Mouse (Mus musculus) layer of hippocampus, adult 2 months (tissue): Measurements from ENCODE around the gene Tob1. TPM values are rescaled to one million over a fixed set of nuclear protein-coding genes. Genes with fewer than 3 reads are reported as not detected.

Experiments used
- DNase-seq, 2 experiments: peaks; one replicate each; pipeline ENCODE4 v3.0.0; 2022; ENCODE audit warnings: low spot score in 2 of 2
- H3K27ac ChIP-seq: fragments of 200-600 bp; 2 replicates; pipeline ENCODE4 v1.8.1; 2022
- H3K4me3 ChIP-seq: fragments of 200-600 bp; 2 replicates; pipeline ENCODE4 v1.8.1; 2022; ENCODE audit warnings: mild to moderate bottlenecking
- CTCF ChIP-seq: fragments of 200-600 bp; conservative IDR thresholded peaks from 2 replicates; pipeline ENCODE4 v1.8.1; 2022; ENCODE audit warnings: antibody characterized with exemption, mild to moderate bottlenecking, moderate library complexity
- total RNA-seq, 2 experiments: library from RNA; stranded (reverse); gene quantifications; 2 replicates each; pipeline ENCODE4 v1.2.3; 2021

Tob1 gene
- total RNA-seq, 2 experiments from 2014 or later: 36.6 to 39.2 TPM

DNA sequence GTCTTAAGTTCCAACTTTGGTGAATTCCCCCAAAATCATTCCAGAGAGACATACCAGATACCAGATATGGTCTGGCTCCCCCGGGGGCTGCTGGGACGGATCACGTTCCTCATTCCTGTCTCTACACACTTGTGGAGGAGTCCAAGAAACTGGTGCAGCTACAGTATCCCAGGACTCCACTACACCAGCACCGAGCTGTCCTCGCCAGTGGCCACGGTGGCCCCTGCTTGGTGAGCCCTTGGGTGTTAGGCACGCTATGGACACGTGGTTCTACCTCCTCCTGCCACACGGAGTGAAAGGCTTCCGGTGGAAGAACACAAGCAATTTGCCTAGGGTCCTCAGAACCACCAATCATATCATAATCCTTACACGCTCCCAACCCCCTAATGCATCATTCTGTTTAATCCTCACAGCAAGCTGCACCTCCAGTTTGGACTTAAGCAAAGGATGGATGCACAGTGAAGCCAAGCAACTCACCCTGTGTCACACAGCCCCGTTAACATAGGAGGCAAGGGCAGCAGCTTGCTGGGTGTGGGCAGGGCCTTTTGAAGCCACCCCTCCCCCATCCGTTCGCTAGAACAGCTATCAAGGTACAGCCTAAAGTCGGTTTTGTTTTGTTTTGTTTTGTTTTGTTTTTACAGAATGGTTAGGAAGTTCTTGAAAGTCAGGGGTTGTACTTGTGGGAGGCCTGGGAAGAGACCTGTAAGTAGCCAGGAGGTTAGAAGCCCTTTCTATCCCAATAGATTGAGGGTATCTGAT, 32.3 kb downstream of the Tob1 start:
- TF ChIP-seq CTCF: no peak
- H3K27ac ChIP-seq: no peak overlapping the region

DNA sequence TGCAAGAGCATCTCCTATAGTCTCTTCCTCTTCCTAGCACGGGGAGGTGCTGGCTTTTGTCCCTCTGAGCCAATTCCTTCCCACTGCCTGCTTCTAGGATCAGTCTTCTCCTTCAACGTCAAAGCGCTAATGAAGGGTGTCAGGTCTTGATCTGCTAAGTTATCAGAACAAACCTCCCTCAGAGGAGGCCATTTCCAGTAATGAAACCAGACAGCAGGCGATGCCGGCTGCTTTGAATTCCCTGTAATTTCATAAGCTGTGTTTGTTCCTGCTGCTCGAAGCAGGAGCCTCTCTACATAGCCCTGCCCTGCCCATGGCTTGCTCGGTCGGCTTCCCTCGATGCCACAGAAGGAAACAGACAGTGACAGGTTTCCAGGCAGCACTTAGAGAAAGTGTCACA, 33.1 kb downstream of the Tob1 start:
- H3K4me3 ChIP-seq: no peak overlapping the region
- H3K27ac ChIP-seq: no peak overlapping the region
- TF ChIP-seq CTCF: no peak
- DNase-seq: no peak

More for the DNA sequence above, 32.3 kb downstream of the Tob1 start:
- no peak for DNase-seq
- no peak overlapping the region; the same call in 1 of the 2 replicates for H3K4me3 ChIP-seq

DNA sequence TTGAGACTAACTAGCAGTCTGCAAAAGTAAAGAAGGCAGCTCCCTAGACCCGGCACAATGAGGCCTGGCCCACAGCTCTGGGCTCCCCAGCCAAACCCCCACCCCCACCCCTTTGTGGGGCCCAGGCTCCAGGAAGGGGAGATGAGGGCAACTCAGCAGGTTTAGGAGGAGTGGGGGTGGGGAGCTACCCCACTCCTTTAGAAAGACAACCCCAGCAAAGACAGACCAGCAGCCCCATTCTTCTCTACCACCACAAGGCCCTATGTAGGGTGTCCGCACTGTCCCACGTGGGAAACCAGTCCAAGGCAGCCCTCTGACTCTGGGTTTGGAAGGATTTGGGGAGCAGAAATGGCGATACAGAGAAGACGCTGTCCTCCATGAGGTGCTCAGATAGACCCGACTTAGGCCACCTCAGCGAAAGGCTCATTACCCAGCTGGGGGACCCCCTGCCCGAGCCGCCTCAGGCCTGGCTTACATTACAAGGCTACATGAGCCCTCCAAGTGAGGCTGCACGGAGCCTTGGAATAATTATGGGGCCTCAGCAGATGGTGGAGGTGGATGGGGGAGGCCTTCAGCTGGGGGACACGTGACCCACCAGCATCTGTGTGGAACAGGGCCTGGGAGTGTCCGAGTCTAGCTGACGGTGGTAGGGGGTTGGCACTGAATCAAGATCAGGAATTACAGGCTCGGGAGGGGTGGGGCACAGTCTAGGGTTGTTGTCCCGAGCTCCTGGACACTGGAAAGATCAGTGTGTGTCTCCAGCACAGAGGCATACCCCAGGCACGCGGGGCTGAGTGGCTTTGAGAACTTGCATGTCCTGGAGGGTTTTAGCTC, 34.9 kb downstream of the Tob1 start, which contains the start of gene Wfikkn2:
Wfikkn2 (minus strand) TSS at position 51 of the 834 bp plus-strand sequence.
- TF ChIP-seq CTCF: no peak
- Histone ChIP-seq H3K4me3 (no peak within 1 kb of the TSS), H3K27ac (no peak within 1 kb of the TSS)
- DNase-seq: no peak

DNA sequence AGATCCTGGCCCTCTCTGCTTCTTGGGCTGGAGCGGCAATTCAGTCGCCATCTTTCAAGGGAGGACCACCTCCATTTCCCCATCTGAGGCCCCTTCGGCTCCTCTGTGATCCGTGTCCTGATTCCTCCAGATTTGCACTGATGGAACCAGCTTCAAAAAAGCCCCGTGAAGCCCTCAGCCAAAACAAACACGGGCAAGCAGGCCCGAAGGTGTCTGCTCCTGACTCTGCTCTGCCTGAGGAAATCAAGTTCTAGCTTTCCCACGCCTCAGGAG, 35.5 kb downstream of the Tob1 start:
- Histone ChIP-seq H3K27ac (no peak overlapping the region), H3K4me3 (no peak overlapping the region)
- TF ChIP-seq CTCF: no peak
- DNase-seq: no peak

DNA sequence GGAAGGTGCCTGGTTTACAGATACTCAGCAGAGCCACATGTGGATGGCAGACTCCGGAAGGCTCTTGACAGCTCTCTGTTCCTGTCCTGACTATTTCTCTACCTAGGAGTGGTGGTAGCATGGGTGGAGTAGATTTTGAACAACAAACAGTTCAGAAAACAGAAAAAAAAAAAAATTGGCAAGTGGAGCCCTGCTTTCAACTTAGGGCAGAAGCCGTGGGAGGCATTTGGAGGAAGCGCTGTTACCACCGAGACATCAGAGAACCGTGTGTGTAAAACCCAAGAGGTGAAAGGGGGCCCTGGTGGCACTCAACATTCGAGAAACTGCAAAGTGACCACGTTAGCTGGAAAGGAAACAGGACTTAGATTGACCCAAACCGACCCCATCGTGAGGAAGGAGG, 41.9 kb downstream of the Tob1 start:
- TF ChIP-seq CTCF: no peak
- H3K4me3 ChIP-seq: no peak overlapping the region
- DNase-seq: no peak
- no peak overlapping the region for H3K27ac ChIP-seq

DNA sequence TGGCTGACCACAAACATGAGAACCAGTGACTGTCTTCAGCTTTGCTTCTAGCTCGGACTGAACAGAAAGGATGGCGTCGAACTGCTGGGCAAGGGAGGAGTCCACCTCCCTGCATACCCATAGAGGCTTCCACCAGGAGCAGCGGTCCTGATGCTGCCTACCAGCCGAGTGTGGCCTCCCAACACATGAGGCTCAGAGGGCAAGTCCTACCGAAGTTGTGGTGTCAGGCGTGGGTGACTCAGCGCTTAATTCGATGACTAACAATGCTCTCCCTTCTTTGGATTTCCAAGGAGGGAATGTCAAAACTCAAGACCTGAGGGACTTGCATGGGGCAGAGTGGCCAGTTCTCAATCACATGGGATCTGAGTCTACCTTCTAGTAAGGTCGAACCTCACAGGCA, 42.4 kb downstream of the Tob1 start:
- Histone ChIP-seq H3K4me3 (no peak overlapping the region), H3K27ac (no peak overlapping the region)
- DNase-seq: no peak
- no peak for TF ChIP-seq CTCF

DNA sequence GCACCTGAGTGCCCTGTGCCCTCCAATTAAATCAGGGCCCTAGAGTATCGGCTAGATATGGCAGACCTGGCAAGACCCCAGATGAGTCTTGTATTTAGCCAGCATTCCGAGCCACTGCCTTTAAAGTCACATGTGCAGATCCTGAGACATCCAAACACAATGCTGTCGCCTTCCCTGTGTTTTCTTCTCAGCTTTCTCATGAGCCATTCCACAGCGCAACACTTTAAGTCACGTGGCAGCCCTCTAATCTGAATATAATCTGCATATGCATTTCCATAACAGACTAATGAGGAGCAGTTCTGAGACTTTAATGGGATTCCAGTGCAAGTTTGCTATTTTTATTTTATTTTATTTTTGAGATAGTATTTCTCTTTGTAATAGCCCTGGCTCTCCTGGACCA, 44.5 kb downstream of the Tob1 start:
- H3K4me3 ChIP-seq: no peak overlapping the region
- no peak for DNase-seq
- TF ChIP-seq CTCF: no peak
- H3K27ac ChIP-seq: no peak overlapping the region

DNA sequence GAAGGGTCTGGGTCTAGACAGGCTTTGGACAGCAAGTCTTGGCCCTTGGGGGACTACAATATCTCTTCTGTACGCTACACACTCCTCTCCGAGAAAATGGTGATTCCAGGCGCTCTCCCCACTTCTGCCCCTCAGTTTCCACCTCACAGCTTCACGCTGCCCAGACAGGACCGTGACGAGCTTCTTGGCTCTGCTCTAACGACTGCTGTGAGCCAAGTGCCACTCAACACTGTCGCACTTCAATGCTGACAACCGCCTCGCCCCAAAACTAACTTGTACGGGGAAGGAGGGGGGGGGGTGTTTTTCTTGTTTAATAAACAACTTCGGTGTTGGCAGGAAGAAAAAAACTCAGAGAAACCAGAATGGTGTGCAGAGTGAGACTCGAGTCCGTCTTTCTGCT, 46.7 kb downstream of the Tob1 start:
- H3K27ac ChIP-seq: no peak overlapping the region
- H3K4me3 ChIP-seq: no peak overlapping the region
- TF ChIP-seq CTCF: no peak
- no peak for DNase-seq

DNA sequence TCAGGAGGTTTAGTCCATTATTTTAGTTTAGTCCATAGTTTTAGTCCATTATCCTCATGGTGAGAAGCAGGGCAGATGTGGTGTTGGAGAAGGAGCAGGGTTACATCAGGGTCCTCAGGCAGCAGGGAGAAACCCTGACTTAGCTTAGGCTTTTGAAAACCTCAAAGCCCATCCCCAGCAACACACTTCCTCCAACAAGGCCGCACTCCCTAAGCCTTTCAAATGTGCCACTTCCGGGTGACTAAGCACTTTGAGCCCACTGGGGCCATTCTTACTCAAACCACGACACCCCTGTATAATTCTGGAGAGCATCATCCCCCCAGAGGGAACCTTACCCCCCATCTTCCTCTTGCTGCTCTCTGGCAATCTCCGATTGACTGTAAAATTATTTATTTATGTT, 48.6 kb downstream of the Tob1 start:
- no peak for TF ChIP-seq CTCF
- Histone ChIP-seq H3K27ac (no peak overlapping the region), H3K4me3 (no peak overlapping the region)
- no peak for DNase-seq

DNA sequence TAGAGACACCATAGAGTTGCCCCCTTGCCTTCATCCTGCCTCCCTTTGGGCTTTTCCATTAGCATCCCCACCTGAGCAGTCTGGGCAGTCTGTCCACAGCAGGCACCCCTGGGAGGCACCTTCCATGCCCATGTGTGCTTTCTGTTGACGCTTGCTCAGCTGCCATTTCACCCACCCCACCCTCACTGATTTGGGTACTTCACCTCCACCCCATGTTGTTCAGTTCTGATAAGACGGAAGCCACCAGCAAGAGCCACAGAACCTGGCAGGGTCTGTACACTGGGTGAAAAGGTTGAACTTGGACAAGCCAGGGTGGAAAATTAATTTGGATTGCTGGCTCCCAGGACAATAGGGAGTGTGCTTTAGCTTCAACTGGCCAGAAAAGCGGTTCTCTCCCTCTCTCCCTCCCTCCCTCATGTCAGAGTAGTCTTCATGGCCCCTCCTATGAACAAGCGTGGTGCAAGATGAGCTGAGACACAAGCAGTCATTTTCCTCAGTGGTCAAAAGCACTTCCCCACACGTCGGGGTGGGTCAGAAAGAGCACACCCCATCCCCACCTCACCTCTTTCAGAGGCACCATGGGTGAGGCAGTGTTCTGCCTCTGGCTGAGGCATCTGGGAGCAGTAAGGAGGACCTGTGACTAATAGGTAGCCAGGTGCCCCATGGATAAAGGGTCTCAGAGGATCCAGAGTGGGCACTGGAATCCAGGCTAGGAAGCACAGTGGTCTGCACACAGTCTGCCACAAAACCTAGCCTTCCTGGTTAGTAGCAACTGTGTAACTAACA, 50.5 kb downstream of the Tob1 start:
- H3K27ac ChIP-seq: no peak overlapping the region
- no peak for DNase-seq
- no peak for TF ChIP-seq CTCF
- no peak overlapping the region for H3K4me3 ChIP-seq

Other genes with a start within 250 kb of the Tob1 start
- gene Gm20390, start 243.2 kb upstream of the Tob1 start, total RNA-seq: 100 to 1,000 TPM in 1 of 2 experiments, 10 to 100 TPM in 1; 96.8 to 111 TPM
- gene Nme1, start 242.9 kb upstream of the Tob1 start, total RNA-seq: 10 to 100 TPM; 68.7 to 75.0 TPM
- gene Spag9, start 215.4 kb upstream of the Tob1 start, total RNA-seq: 100 to 1,000 TPM; 213 to 217 TPM
- under 1 TPM; 0.49 to 0.72 TPM for gene Wfikkn2, start 34.6 kb downstream of the Tob1 start, total RNA-seq
- not detected for gene Gm21885, start 70.4 kb downstream of the Tob1 start, total RNA-seq
- 100 to 1,000 TPM; 115 to 132 TPM for gene Luc7l3, start 110.5 kb downstream of the Tob1 start, total RNA-seq
- 100 to 1,000 TPM; 113 to 119 TPM for gene Ankrd40, start 116.5 kb downstream of the Tob1 start, total RNA-seq
- 1 to 10 TPM; 1.2 to 2.2 TPM for gene Abcc3, start 181.5 kb downstream of the Tob1 start, total RNA-seq